Mouse (Mus musculus): ENCODE measurements around the gene Map9. TPM values are rescaled to one million over a fixed set of nuclear protein-coding genes. Genes with fewer than 3 reads are reported as not detected.
A peak's percentile ranks its signal among the peaks of the same experiment; 100 is the strongest.
"Not testable (repeated sequence)": the region's sequence is repeated elsewhere in the genome, so short reads cannot be mapped to it uniquely, and the experiment has no call there.

The Map9 gene
- 5.2 and 5.5 TPM in 2 replicates for polyA plus RNA-seq (2014; fragmentation: Nextera tagmentation; extraction: Ambion mirVana)

DNA sequence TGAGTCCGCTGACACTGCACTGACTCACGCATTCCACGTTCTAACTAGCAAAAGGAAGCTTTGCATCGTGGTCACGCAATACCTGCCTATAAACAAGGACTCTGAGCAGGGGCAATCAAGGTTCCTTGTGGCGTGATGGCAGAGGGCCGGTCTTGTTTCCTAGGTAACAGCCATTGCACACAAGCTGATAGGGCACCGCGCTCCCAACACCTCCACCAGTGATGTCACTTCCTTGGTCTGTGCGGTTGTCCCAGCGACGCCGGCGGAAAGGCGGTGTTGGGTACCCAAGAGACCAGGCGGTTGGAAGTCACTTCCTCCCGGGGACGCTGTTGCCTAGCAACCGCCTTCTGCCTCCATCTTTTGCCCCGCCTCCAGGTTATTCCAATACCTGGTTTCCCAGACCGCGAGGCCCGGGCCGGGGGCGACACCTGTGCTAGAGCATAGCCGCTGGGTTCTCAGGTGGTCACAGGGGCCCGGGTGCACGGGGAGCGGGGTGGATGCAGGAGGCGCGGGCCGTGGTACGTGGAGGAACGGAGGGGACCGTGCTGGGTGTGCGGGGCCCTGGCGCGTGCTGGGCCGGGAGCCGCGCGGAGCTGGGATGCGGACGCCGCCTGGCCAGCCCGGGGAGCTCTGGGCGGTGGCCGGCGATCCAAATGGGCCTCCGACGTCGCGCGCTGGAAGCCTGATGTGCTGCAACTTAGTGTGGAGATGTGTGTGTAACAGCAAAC, at the start of gene Map9:
TSS of gene Map9 (plus strand) at position 248 of the 728 bp plus-strand sequence.
- ATAC-seq (replicated peaks; ENCODE audit: insufficient number of reproducible peaks, low FRiP score, low TSS enrichment) = peak; percentile 99
- Histone ChIP-seq H3K27ac (ENCODE audit: low read depth, low read length) (no peak within 1 kb of the TSS), H3K4me2 (peak within 1 kb of the TSS; percentile 91)

DNA sequence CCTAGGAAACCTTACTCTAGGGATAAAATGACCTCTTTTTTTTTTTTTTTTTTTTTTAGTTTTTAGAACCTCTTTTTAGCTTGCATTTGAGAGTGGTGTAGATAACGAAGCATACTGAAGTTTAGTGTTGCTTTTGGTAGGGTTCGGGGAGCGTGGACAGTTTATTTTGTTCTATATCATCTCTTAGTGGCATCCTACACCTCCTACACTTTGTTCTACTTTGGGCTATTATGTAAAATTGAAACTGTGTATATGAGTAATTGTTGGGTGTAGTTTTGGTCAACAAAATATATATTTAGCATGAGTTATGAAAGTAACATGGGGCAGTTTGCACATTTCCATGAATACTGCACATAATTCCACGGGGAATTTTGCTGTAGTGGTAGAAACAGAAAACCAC, 42.1 kb upstream of the Map9 start:
- H3K9ac ChIP-seq (ENCODE audit: low read depth, low read length) = no peak overlapping the region
- no peak overlapping the region for H3K4me3 ChIP-seq (ENCODE audit: low read depth, low read length)
- H3K27me3 ChIP-seq (ENCODE audit: control insufficient read depth, insufficient read depth, low read length) = no peaks in the 10 kb centered on the region
- WGBS (ENCODE audit: insufficient replicate concordance) = 88% methylated on average over 4 of the region's 4 CpGs
- no peaks in the 10 kb centered on the region for H3K36me3 ChIP-seq (ENCODE audit: control insufficient read depth, insufficient read depth, low read length)
- ATAC-seq (replicated peaks; ENCODE audit: insufficient number of reproducible peaks, low FRiP score, low TSS enrichment) = no peak
- H3K4me2 ChIP-seq = no peak overlapping the region
- H3K27ac ChIP-seq (ENCODE audit: low read depth, low read length) = no peak overlapping the region
- H3K9me3 ChIP-seq (replicated peaks; ENCODE audit: control insufficient read depth, low read length) = no peaks in the 10 kb centered on the region
- no peaks in the 10 kb centered on the region for H3K4me1 ChIP-seq (ENCODE audit: control insufficient read depth, insufficient read depth, low read length)

More for the DNA sequence above, at the start of gene Map9:
- under 1% methylated on average over 54 of the region's 54 CpGs for WGBS (ENCODE audit: insufficient replicate concordance)
- no peaks in the 10 kb centered on the region for H3K36me3 ChIP-seq (ENCODE audit: control insufficient read depth, insufficient read depth, low read length)
- H3K4me1 ChIP-seq (ENCODE audit: control insufficient read depth, insufficient read depth, low read length) = no peaks in the 10 kb centered on the region
- peak within 1 kb of the TSS; percentile 74 for H3K4me3 ChIP-seq (ENCODE audit: low read depth, low read length)
- H3K27me3 ChIP-seq (ENCODE audit: control insufficient read depth, insufficient read depth, low read length) = no peaks in the 10 kb centered on the region
- peak within 1 kb of the TSS; percentile 49; the same call in 1 of the 2 replicates for H3K9ac ChIP-seq (ENCODE audit: low read depth, low read length)
- H3K9me3 ChIP-seq (replicated peaks; ENCODE audit: control insufficient read depth, low read length) = no peaks in the 10 kb centered on the region

DNA sequence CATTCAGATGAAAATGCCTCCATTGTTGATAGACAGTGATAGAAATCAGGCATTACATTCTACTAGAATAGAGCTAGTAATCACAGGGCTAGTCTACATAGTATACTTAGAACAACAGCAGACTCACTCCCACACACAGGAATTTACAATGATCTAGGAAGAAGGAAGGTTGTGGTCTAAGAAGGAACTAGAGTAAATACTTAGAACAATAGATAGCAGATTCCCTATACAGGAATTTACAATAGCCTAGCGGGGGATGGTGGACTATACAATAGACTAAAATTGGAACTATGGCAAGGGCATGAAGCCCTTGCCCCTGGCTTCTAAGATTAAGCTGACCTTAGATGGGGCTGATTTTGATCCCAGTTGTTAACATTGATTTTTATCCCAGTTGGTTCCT, 31.1 kb upstream of the Map9 start:
- H3K36me3 ChIP-seq (ENCODE audit: control insufficient read depth, insufficient read depth, low read length); H3K9ac ChIP-seq (ENCODE audit: low read depth, low read length); H3K4me1 ChIP-seq (ENCODE audit: control insufficient read depth, insufficient read depth, low read length); H3K27me3 ChIP-seq (ENCODE audit: control insufficient read depth, insufficient read depth, low read length); H3K9me3 ChIP-seq (replicated peaks; ENCODE audit: control insufficient read depth, low read length); H3K4me2 ChIP-seq; H3K4me3 ChIP-seq (ENCODE audit: low read depth, low read length); H3K27ac ChIP-seq (ENCODE audit: low read depth, low read length); ATAC-seq (replicated peaks; ENCODE audit: insufficient number of reproducible peaks, low FRiP score, low TSS enrichment): not testable (repeated sequence)
- WGBS (ENCODE audit: insufficient replicate concordance) = 94% methylated on average over 1 of the region's 1 CpGs

DNA sequence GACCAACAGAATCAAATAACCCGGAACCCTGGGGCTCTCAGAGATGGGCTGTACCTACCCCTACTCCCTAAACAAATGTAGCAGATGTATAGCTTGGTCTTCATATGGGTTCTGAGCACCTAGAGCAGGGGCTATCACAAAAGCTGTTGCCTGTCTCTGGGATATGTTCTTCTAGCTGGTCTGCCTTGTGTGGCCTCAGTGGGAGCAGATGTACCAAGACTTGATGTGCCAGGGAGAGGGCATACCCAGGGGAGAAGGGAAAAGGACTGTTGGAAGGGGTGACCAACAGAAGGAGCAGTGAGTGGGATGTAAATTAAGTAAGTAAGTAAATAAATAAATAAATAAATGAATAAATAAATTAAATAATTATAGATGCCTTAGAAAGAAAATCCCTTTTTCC, 25.8 kb upstream of the Map9 start:
- no peaks in the 10 kb centered on the region; the same call in 1 of the 2 replicates for H3K4me1 ChIP-seq (ENCODE audit: control insufficient read depth, insufficient read depth, low read length)
- H3K27me3 ChIP-seq (ENCODE audit: control insufficient read depth, insufficient read depth, low read length) = no peaks in the 10 kb centered on the region
- H3K4me3 ChIP-seq (ENCODE audit: low read depth, low read length) = no peak overlapping the region
- WGBS (ENCODE audit: insufficient replicate concordance) = 94% methylated on average over 1 of the region's 1 CpGs
- ATAC-seq (replicated peaks; ENCODE audit: insufficient number of reproducible peaks, low FRiP score, low TSS enrichment) = no peak
- no peaks in the 10 kb centered on the region for H3K36me3 ChIP-seq (ENCODE audit: control insufficient read depth, insufficient read depth, low read length)
- H3K9ac ChIP-seq (ENCODE audit: low read depth, low read length) = no peak overlapping the region
- H3K27ac ChIP-seq (ENCODE audit: low read depth, low read length) = no peak overlapping the region
- no peak overlapping the region for H3K4me2 ChIP-seq
- no peaks in the 10 kb centered on the region for H3K9me3 ChIP-seq (replicated peaks; ENCODE audit: control insufficient read depth, low read length)

DNA sequence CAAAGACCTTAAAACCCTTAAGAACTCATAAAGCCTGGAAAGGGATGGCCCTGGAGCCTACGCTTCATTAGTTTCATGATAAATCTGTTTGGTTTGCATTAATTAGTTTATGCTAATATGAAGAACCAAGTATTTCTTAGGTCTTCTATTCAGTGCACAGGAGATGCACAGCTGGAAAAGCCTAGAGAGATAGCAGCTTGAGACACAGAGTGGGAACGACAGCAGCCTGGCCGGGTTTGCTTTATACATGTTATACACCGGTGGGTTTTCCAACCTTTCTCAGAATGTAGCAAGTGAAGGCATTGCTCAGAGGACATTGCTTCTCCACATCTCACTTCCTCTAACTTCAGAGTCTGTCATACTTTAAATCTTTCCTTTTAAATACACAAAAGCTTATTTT, 25.3 kb upstream of the Map9 start:
- Histone ChIP-seq H3K36me3 (ENCODE audit: control insufficient read depth, insufficient read depth, low read length) (no peaks in the 10 kb centered on the region), H3K27me3 (ENCODE audit: control insufficient read depth, insufficient read depth, low read length) (no peaks in the 10 kb centered on the region), H3K4me3 (ENCODE audit: low read depth, low read length) (no peak overlapping the region), H3K9me3 (replicated peaks; ENCODE audit: control insufficient read depth, low read length) (no peaks in the 10 kb centered on the region), H3K9ac (ENCODE audit: low read depth, low read length) (no peak overlapping the region), H3K4me2 (no peak overlapping the region), H3K4me1 (ENCODE audit: control insufficient read depth, insufficient read depth, low read length) (no peaks in the 10 kb centered on the region; the same call in 1 of the 2 replicates), H3K27ac (ENCODE audit: low read depth, low read length) (no peak overlapping the region)
- ATAC-seq (replicated peaks; ENCODE audit: insufficient number of reproducible peaks, low FRiP score, low TSS enrichment) = no peak
- WGBS (ENCODE audit: insufficient replicate concordance) = 83% methylated on average over 4 of the region's 4 CpGs

DNA sequence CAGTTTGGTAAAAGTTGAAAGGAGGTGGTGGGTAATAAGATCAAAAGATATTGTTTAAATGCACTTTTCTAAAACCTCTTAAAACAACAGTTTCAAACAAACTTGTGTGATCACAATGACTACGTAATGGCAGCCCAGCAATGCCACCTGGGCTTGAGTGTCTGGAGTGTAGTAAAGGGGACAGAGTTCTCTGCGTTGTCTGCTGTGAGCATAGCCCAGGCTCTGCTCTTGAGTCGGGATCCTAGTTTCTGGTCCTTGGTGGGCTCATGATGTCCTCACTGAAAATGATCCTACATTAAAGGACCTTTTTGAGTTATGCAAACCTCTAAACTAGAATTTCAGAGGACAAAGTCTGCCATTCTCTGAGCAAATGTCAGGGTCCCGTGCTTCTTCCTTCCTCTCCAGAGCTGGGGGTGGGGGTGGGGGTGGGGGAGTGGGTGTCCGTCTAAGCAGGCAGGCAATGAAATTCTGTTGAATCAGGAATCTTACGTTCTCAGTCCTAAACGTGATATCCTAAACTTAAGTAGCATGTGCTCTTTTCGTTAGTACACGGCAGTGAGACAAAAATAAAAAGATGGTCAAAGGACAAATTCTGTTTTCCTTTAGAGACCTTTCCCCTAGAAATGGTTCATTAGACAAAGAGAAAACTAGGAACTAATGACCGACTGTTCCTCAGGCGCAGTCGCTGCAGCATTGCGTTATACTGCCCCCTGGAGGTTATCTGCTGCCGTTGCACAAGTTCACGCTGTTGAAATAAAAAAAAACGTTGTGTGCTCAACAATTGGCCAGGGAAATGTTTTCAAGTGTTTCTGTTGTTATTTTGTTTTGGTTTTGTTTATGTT, 24.5 kb upstream of the Map9 start:
- WGBS (ENCODE audit: insufficient replicate concordance) = 5% methylated on average over 16 of the region's 16 CpGs
- Histone ChIP-seq H3K27me3 (ENCODE audit: control insufficient read depth, insufficient read depth, low read length) (no peaks in the 10 kb centered on the region), H3K4me3 (ENCODE audit: low read depth, low read length) (peak overlapping the region; percentile 24), H3K4me1 (ENCODE audit: control insufficient read depth, insufficient read depth, low read length) (no peaks in the 10 kb centered on the region; the same call in 1 of the 2 replicates), H3K36me3 (ENCODE audit: control insufficient read depth, insufficient read depth, low read length) (no peaks in the 10 kb centered on the region), H3K27ac (ENCODE audit: low read depth, low read length) (no peak overlapping the region; the same call in 1 of the 2 replicates), H3K9me3 (replicated peaks; ENCODE audit: control insufficient read depth, low read length) (no peaks in the 10 kb centered on the region), H3K4me2 (peak overlapping the region; percentile 61), H3K9ac (ENCODE audit: low read depth, low read length) (0 out of 2 replicates have a peak overlapping the region, but pooled peaks have one; percentile 43)
- ATAC-seq (replicated peaks; ENCODE audit: insufficient number of reproducible peaks, low FRiP score, low TSS enrichment) = no peak

DNA sequence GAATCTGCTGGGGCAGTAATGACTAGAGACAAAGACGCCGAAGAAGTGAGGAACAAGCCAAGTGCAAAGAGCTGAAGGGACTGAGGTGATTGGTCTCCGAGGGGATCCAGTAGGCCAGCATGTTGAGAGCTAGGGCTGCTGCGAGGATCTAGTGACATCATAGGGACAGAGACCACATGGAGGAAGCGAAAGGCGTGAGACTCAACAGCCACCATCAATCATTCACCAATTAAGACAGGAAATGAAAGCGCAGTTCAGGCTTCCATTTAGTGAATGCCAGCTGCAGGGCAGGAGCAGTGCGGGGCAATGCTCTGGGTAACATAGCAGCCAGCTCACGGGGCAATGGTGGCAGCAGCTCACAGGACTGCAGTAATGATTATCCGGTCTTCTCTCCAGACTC, 17.7 kb upstream of the Map9 start:
- no peak overlapping the region for H3K27ac ChIP-seq (ENCODE audit: low read depth, low read length)
- no peaks in the 10 kb centered on the region for H3K4me1 ChIP-seq (ENCODE audit: control insufficient read depth, insufficient read depth, low read length)
- H3K4me3 ChIP-seq (ENCODE audit: low read depth, low read length) = no peak overlapping the region
- no peak overlapping the region for H3K4me2 ChIP-seq
- no peaks in the 10 kb centered on the region for H3K9me3 ChIP-seq (replicated peaks; ENCODE audit: control insufficient read depth, low read length)
- no peaks in the 10 kb centered on the region for H3K27me3 ChIP-seq (ENCODE audit: control insufficient read depth, insufficient read depth, low read length)
- 67% methylated on average over 10 of the region's 10 CpGs for WGBS (ENCODE audit: insufficient replicate concordance)
- H3K36me3 ChIP-seq (ENCODE audit: control insufficient read depth, insufficient read depth, low read length) = no peaks in the 10 kb centered on the region
- no peak for ATAC-seq (replicated peaks; ENCODE audit: insufficient number of reproducible peaks, low FRiP score, low TSS enrichment)
- no peak overlapping the region for H3K9ac ChIP-seq (ENCODE audit: low read depth, low read length)

DNA sequence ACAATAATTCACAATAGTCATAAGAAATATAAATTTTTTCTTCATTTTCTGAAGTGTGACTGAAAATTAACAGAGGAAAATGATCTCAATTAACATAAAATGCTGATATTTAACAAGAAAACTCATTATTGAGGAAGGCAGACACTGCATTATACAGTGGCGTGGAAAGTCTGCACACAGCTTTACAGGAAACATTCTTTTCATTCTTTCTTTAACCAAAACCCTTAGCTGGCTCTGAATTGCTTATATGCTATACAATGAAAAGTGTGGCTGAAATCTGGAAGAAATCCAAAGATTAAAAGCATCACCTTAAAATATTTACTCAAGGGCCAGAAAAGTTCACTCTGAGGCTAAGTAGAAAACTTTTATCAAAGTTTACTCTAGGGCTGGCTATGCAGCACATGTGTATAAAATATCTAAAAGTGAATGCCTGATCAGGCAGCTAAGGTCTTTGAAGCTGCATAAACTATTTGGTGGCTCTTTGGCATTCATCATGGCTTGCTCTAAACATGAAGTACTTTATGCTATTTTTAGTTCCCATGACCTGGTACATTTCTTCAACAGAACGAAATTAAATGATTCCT, 9.5 kb upstream of the Map9 start:
- Histone ChIP-seq H3K9me3 (replicated peaks; ENCODE audit: control insufficient read depth, low read length) (no peaks in the 10 kb centered on the region), H3K4me2 (no peak overlapping the region), H3K27me3 (ENCODE audit: control insufficient read depth, insufficient read depth, low read length) (no peaks in the 10 kb centered on the region), H3K27ac (ENCODE audit: low read depth, low read length) (no peak overlapping the region), H3K9ac (ENCODE audit: low read depth, low read length) (no peak overlapping the region), H3K4me1 (ENCODE audit: control insufficient read depth, insufficient read depth, low read length) (no peaks in the 10 kb centered on the region), H3K4me3 (ENCODE audit: low read depth, low read length) (no peak overlapping the region), H3K36me3 (ENCODE audit: control insufficient read depth, insufficient read depth, low read length) (no peaks in the 10 kb centered on the region)
- ATAC-seq (replicated peaks; ENCODE audit: insufficient number of reproducible peaks, low FRiP score, low TSS enrichment) = no peak
- WGBS (ENCODE audit: insufficient replicate concordance) = 52% methylated on average over 2 of the region's 2 CpGs

Measured in heart, embryonic 11.5 days (tissue).